Mouse (Mus musculus) large intestine, adult 2 months (tissue): ENCODE measurements around the gene Mterf4. TPM values are rescaled to one million over a fixed set of nuclear protein-coding genes. Genes with fewer than 3 reads are reported as not detected.
A peak's percentile ranks its signal among the peaks of the same experiment; 100 is the strongest.
"Not testable (repeated sequence)": the region's sequence is repeated elsewhere in the genome, so short reads cannot be mapped to it uniquely, and the experiment has no call there.

Experiments
- DNase-seq: peaks from one replicate; pipeline ENCODE4 v3.0.0-alpha.2; 2012; ENCODE audit warnings: low read depth, low spot score
- WGBS: fragments of 180-500 bp; shearing (Covaris S2); methylation state at CpG from one replicate; pipeline ENCODE4 v1.1.7; 2018; 5-methylcytosine and 5-hydroxymethylcytosine counted together
- polyA plus RNA-seq: library from polyadenylated mRNA; depleted of rRNA; stranded (reverse); fragments of >200 nt; gene quantifications from 2 replicates; pipeline ENCODE4 v1.2.3, GENCODE M21; 2012; rRNA removed

The Mterf4 gene
- 7.9 and 8.7 TPM in 2 replicates for polyA plus RNA-seq

DNA sequence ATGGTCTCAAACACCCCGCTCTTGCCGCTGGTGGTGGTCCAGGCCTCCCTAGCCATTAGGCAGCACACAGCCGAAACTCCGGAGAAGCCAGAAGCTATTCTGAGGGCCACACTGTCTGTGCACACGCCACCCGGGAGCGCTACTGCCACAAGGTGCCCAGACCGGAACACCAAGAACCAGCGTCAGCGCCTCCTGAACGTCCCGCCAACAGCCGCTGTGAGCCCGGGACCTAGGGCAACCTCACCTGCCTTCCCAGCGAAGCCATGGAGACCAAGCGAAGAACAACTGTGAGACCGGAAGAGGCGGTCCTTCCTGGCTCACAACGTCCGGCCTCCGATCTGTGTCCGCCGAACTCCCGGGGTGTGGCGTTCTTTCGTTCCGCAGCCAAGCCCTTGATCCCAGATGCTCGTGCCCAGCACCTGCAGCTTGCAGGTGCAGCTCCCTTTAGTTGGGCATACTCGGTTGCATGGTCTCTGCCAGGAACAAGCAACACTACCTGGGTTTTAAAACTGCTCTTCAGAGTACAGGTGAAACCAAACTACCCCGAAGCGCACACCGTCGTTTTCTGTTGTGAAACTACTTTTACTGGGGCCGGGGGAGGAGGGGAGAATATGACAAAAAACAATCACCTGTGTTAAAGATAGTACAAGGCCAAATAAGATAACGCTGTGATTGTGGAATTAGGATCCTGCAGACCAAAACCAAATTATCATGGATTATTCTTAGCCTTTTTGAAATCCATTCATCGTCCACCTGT lies at the start of gene Mterf4:
Gene Mterf4 (minus strand): TSS at position 335 of the 757 bp plus-strand sequence.
- 4% methylated on average over 36 of the region's 36 CpGs for WGBS
- DNase-seq: peak; percentile 66

GRCm38 (mm10) chr1:93352724-93353123 lies 47.0 kb upstream of the Mterf4 start:
- 91% methylated on average over 2 of the region's 2 CpGs for WGBS
- DNase-seq: no peak

GRCm38 (mm10) chr1:93349701-93350100 lies 44.0 kb upstream of the Mterf4 start:
- DNase-seq: no peak
- WGBS: 9% methylated on average over 4 of the region's 4 CpGs

DNA sequence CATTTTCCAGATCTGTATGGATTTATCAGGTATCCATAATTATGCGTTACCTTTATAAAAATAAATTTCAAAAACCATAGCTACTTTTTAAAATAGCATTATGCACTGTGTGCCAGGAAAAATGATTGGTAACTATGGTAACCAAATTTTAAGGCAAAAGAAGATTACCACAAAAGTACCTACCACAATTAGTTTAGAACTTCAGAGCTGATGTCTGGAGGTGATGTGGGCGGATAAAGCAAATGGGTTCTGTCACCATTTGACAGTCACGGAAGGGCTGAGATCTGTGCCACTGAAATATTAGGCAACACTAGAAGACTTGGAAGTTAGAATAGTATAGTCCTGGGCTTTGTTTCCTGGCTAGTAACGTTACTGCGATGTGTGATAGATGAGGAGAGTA lies 41.5 kb upstream of the Mterf4 start:
- DNase-seq: no peak
- 90% methylated on average over 5 of the region's 5 CpGs for WGBS

GRCm38 (mm10) chr1:93343504-93344047 lies 37.9 kb upstream of the Mterf4 start:
- WGBS: under 1% methylated on average over 39 of the region's 39 CpGs
- peak; percentile 94 for DNase-seq

DNA sequence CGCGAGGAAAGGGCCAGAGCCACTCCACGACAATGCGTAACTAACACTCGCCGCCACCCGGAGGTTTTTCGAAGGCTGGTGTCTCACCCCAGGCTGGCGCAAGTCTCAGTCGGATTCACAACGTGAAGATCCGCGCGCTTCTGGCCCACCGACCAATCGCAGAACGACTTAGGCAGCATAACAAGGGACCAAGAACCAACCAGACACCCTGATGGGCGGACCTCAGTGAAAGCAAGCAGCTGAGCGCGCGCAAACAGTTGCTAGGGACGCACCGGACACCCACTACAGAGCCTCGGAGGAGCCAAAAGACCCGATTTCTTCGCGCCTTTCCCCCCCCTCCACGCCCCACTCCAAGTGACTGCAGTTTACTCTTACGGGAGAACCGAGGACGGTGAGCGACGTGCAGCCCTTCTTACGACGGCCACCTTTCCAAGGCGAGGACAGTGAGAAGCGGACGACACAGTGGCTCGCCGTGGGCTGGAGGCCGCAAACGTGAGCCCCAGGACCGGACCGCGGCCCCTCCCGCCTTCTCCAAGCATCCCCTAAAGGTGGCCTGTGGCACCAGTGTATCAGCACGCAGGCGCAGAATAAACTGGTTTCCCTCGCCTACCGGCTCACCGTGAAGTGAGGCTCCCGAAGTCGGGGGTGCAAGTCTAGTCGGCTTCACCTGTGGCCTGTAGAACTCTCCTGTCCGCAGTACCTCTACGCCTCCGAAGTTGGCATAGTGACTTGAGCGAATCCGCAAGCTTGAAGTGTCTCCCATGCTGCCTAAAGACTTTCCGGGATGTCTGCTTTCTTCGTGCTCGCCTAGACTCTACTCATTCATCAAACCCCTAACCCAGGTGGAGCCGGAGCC lies 37.2 kb upstream of the Mterf4 start, which contains the start of the genes Ppp1r7 and Pask:
Gene Ppp1r7 (plus strand): TSS at position 207 of the 856 bp plus-strand sequence.
Gene Pask (minus strand): TSS at position 835 of the 856 bp plus-strand sequence.
- DNase-seq: peak; percentile 92
- WGBS: under 1% methylated on average over 63 of the region's 63 CpGs

GRCm38 (mm10) chr1:93334621-93335020 lies 28.9 kb upstream of the Mterf4 start:
- no peak for DNase-seq
- whole genome bisulfite sequencing: 89% methylated on average over 2 of the region's 2 CpGs

- no peak for DNase-seq
- 68% methylated on average over 3 of the region's 3 CpGs for WGBS
Observed at GRCm38 (mm10) chr1:93326446-93326845, 20.7 kb upstream of the Mterf4 start.

GRCm38 (mm10) chr1:93323973-93324372 lies 18.3 kb upstream of the Mterf4 start:
- WGBS: 91% methylated on average over 6 of the region's 6 CpGs
- DNase-seq: no peak

GRCm38 (mm10) chr1:93300578-93300977 lies 5.1 kb downstream of the Mterf4 start:
- WGBS: 91% methylated on average over 3 of the region's 3 CpGs
- no peak for DNase-seq

- WGBS: 55% methylated on average over 4 of the region's 4 CpGs
- DNase-seq: no peak
Observed at GRCm38 (mm10) chr1:93299791-93300190, 5.9 kb downstream of the Mterf4 start.

DNA sequence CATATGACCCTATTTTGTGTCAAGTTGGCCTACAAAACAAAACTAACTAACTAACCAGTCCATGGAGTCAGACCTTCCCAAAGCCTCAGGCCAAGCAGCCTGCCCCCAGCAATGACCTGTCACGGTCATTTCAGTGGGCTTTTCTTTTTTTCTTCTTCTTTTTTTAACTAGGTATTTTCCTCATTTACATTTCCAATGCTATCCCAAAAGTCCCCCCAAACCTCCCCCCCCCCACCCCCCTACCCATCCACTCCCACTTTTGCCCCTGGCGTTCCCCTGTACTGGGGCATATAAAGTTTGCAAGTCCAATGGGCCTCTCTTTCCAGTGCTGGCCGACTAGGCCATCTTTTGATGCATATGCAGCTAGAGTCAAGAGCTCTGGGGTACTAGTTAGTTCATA lies 11.2 kb downstream of the Mterf4 start:
- DNase-seq: not testable (repeated sequence)
- whole genome bisulfite sequencing: 82% methylated on average over 3 of the region's 3 CpGs

DNA sequence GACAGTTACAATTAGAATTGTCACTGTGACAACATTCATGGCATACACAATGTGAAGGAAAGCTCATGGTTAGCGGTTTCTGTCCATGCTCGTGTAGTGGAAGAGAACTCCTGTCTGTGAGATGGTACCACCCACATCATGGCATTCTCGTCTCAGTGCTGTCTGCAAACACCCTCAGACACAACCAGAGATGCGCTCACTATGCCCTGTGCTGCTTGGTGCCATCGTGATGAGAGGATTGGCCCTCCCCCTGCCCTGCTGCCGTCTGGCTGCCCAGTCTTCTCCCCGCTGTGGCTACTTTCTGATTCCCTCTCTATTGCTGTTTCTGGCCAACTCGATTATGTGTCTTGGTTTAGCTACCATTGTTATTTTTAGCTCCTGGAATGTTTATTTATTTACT lies 13.7 kb downstream of the Mterf4 start:
- WGBS: 83% methylated on average over 8 of the region's 8 CpGs

DNA sequence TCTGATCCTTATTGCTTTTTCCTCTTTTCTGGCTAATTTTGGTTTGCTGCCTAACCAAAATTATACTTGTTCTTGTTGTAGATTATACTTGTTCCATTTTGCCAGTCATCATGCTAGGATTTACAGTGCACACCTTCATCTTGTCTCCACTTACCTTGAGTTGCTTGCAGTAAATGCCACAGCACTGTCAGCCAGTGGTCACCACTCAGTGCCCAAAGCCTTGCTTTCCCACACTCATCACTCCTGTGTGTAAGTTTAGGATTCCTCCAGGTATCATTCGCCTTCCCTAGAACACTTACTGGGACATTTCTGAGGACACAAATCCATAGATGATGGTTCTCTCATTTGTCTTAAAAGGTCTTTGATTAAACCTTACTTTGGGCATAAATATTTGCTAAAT lies 14.1 kb downstream of the Mterf4 start:
- 90% methylated on average over 1 of the region's 1 CpGs for WGBS
- DNase-seq: no peak

More for the DNA sequence above, 13.7 kb downstream of the Mterf4 start:
- no peak for DNase-seq

- WGBS: 79% methylated on average over 4 of the region's 4 CpGs
- no peak for DNase-seq
Observed at GRCm38 (mm10) chr1:93290956-93291355, 14.8 kb downstream of the Mterf4 start.

- 49% methylated on average over 3 of the region's 3 CpGs for WGBS
- DNase-seq: no peak
Observed at GRCm38 (mm10) chr1:93289678-93290214, 16.0 kb downstream of the Mterf4 start.

DNA sequence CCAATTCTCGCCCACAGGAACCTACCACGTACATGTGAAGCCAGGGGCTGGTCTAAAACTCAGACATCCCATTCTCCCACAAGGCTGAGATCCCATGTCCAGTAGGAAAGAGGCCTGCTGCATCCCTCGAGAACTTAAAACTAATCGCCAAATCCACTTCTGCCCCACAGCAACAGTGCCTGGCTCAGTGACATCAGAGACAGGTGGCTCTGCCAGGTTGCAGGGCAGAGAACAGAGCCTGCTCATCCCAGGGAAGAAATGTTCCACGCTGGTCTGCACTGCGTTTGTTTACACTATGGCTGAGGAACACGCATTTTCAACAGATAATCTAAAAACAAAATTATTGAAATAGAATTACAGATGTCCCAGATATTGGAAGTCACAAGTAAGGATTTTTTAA lies 28.7 kb downstream of the Mterf4 start:
- 72% methylated on average over 7 of the region's 7 CpGs for WGBS
- no peak for DNase-seq

DNA sequence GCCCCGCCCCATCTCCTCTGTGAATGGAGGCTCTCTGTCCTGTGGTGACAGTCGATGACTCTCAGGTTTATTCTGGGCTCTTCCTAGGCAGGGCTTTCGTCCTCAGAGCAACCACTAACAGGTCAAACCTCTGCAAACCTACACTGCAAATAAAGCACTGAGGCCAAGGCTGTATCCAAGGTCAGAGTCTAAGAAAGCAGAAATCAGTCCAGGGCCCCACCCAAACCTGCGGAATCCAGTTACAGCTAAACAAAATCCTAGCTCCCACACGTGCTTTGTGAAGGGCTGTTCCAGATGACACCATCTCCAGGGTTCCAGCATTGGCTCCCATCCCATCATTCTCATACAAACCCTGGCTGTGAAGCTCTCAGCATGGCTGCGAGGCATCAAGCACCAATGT lies 30.2 kb downstream of the Mterf4 start:
- 33% methylated on average over 6 of the region's 6 CpGs for whole genome bisulfite sequencing
- peak; percentile 35 for DNase-seq

DNA sequence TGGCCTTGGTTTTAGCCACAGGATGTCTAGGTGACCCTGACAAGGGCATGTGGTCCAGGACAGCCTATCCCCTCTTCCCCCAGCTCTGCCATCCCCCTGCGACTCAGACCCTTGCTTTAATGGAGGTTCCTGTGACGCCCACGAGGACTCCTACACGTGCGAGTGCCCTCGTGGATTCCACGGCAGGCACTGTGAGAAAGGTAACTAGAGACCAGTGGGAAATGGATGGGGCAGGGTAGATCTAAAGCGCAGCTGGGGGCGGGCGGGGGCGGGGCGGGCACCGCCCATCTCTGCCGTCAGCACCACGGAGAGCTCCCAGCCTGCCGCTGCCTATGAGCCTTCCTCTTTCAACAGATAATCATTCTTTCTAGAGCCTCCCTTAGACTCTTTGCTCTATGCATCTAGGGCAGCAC lies 33.3 kb downstream of the Mterf4 start:
- DNase-seq: no peak
- 7% methylated on average over 16 of the region's 16 CpGs for WGBS

GRCm38 (mm10) chr1:93271751-93272150 lies 34.0 kb downstream of the Mterf4 start:
- DNase-seq: no peak
- whole genome bisulfite sequencing: 61% methylated on average over 6 of the region's 6 CpGs
